Mouse (Mus musculus): ENCODE results near the gene Prdm16.
A peak's percentile ranks its signal among the peaks of the same experiment; 100 is the strongest.

Gene Prdm16

GRCm38 (mm10) chr4:154636721-154637311 lies at the start of gene Prdm16:
TSS of gene Prdm16 (minus strand) at chr4:154636873.
- DNase-seq, result no peak

GRCm38 (mm10) chr4:154683068-154683752 lies 46.5 kb upstream of the Prdm16 start:
- no peak for DNase-seq

- no peak for DNase-seq
Observed at GRCm38 (mm10) chr4:154682311-154682710, 45.6 kb upstream of the Prdm16 start.

GRCm38 (mm10) chr4:154675441-154676000 lies 38.8 kb upstream of the Prdm16 start:
- DNase-seq, result no peak

GRCm38 (mm10) chr4:154674966-154675365 lies 38.3 kb upstream of the Prdm16 start:
- no peak for DNase-seq

- no peak for DNase-seq
Observed at GRCm38 (mm10) chr4:154674541-154674940, 37.9 kb upstream of the Prdm16 start.

- no peak for DNase-seq
Observed at GRCm38 (mm10) chr4:154673986-154674385, 37.3 kb upstream of the Prdm16 start.

GRCm38 (mm10) chr4:154672027-154672426 lies 35.4 kb upstream of the Prdm16 start:
- no peak for DNase-seq

GRCm38 (mm10) chr4:154671232-154671912 lies 34.7 kb upstream of the Prdm16 start:
- DNase-seq, result no peak

- no peak for DNase-seq
Observed at GRCm38 (mm10) chr4:154667767-154668166, 31.1 kb upstream of the Prdm16 start, which contains the start of gene Actrt2. TSS of gene Actrt2 (minus strand) at chr4:154667867.

- no peak for DNase-seq
Observed at GRCm38 (mm10) chr4:154662681-154663215, 26.1 kb upstream of the Prdm16 start.

GRCm38 (mm10) chr4:154661256-154661655 lies 24.6 kb upstream of the Prdm16 start:
- no peak for DNase-seq

- no peak for DNase-seq
Observed at GRCm38 (mm10) chr4:154660025-154660424, 23.4 kb upstream of the Prdm16 start.

- peak; percentile 12 for DNase-seq
Observed at GRCm38 (mm10) chr4:154655134-154655910, 18.6 kb upstream of the Prdm16 start.

- no peak for DNase-seq
Observed at GRCm38 (mm10) chr4:154652494-154652893, 15.8 kb upstream of the Prdm16 start.

GRCm38 (mm10) chr4:154649083-154649747 lies 12.5 kb upstream of the Prdm16 start:
- DNase-seq, result no peak

- DNase-seq, result no peak
Observed at GRCm38 (mm10) chr4:154642496-154642895, 5.8 kb upstream of the Prdm16 start.

- no peak for DNase-seq
Observed at GRCm38 (mm10) chr4:154641296-154642110, 4.8 kb upstream of the Prdm16 start.

- DNase-seq, result no peak
Observed at GRCm38 (mm10) chr4:154640443-154641295, 4.0 kb upstream of the Prdm16 start.

Measured in cerebellum, adult 11-12 months (tissue).